ENCODE assay signal across 8 mouse cellular contexts in genomic region chr2:33642650-33643458, GRCm38 (mm10). TPM values are rescaled to one million over a fixed set of nuclear protein-coding genes. Genes with fewer than 3 reads are reported as not detected.
DNase-seq lines count a peak whose midpoint lies in the region; ATAC-seq lines count a peak whose summit lies in the region.

No protein-coding gene starts in this region.

- H3K9ac ChIP-seq in hindbrain, embryonic 13.5 days, result peak overlapping the region; percentile 86

- 0 out of 2 replicates have a peak, but pooled peaks have one; percentile 32 for ATAC-seq in hindbrain, embryonic 13.5 days (ENCODE audit: low FRiP score)

- WGBS in hindbrain, embryonic 13.5 days, result 1% methylated on average over 42 of the region's 42 CpGs

- no peaks in the 10 kb centered on the region for H3K36me3 ChIP-seq in hindbrain, embryonic 13.5 days

- peaks cover 100% of the 10 kb centered on the region for H3K27me3 ChIP-seq in hindbrain, embryonic 13.5 days

- peak overlapping the region; percentile 90 for H3K27ac ChIP-seq in hindbrain, embryonic 13.5 days

- H3K4me1 ChIP-seq in hindbrain, embryonic 13.5 days (replicated peaks), result peaks cover 31% of the 10 kb centered on the region

- no peaks in the 10 kb centered on the region for H3K9me3 ChIP-seq in hindbrain, embryonic 13.5 days

- peak; percentile 82 for DNase-seq in R1 (ENCODE audit: low read depth, low spot score)
- peak; percentile 84 to 88 for DNase-seq in cerebellum, postnatal 25 days
- peak; percentile 72 to 76 for DNase-seq in frontal cortex, postnatal 36 days (ENCODE audit: low spot score in 2 of 2)
- DNase-seq in layer of hippocampus, postnatal 25 days (ENCODE audit: extremely low spot score in 1 of 2, low spot score in 1 of 2), result peak; percentile 61 to 78
- peak; percentile 79 for DNase-seq in lung, postnatal 25 days (ENCODE audit: low spot score)
- peak; percentile 79 for DNase-seq in retina, postnatal 1 day
- peak; percentile 72 for DNase-seq in urinary bladder, adult 18-20 months (ENCODE audit: low spot score in 2 of 2)

- H3K4me3 ChIP-seq in hindbrain, embryonic 13.5 days, result peak overlapping the region; percentile 48

- H3K4me2 ChIP-seq in hindbrain, embryonic 13.5 days, result peak overlapping the region; percentile 55

RNA-seq across cellular contexts. Expression of gene Lmx1b, which starts 2.5 kb away (rescaled TPM):
- 6.3 and 6.7 TPM in 2 replicates for polyA plus RNA-seq in hindbrain, embryonic 13.5 days (2015; fragmentation: Nextera tagmentation; extraction: Ambion mirVana)
- total RNA-seq in layer of hippocampus, postnatal 25 days (2021), result under 1 TPM; 0.22 to 0.31 TPM

Comparison
In these comparisons a context has a peak if more than half of its experiments do, and no peak if none do; other contexts are left out.
1. Peak in every context shown above with its lines: DNase-seq, ATAC-seq, H3K4me3 ChIP-seq and H3K27ac ChIP-seq.